Mouse (Mus musculus) kidney, postnatal 0 days (tissue): ENCODE results near the gene Mtg2. TPM values are rescaled to one million over a fixed set of nuclear protein-coding genes. Genes with fewer than 3 reads are reported as not detected.

Experiments used
- ATAC-seq: fragments of 200-750 bp; cut with Nextera tagmentation; replicated peaks from 2 replicates; pipeline ENCODE4 v1.8.0; 2017; ENCODE audit warnings: low read depth, moderate number of reproducible peaks, moderate TSS enrichment, moderate library complexity; ENCODE audit not compliant: low FRiP score
- DNase-seq: peaks from one replicate; pipeline ENCODE4 v3.0.0-alpha.2; 2016; ENCODE audit warnings: low spot score
- H3K27ac ChIP-seq: fragments of 300-500 bp; sonication (generic); 2 replicates; pipeline ENCODE4 v1.5.1; 2014; ENCODE audit warnings: mild to moderate bottlenecking
- H3K27me3 ChIP-seq: fragments of 300-500 bp; sonication (generic); 2 replicates; pipeline ENCODE4 v1.6.1; 2014; ENCODE audit warnings: low read length, mixed read lengths; ENCODE audit not compliant: insufficient read depth
- H3K36me3 ChIP-seq: fragments of 300-500 bp; sonication (generic); 2 replicates; pipeline ENCODE4 v1.6.1; 2014; ENCODE audit warnings: low read length, mixed read lengths; ENCODE audit not compliant: insufficient read depth
- H3K4me1 ChIP-seq: fragments of 300-500 bp; sonication (generic); replicated peaks from 2 replicates; pipeline ENCODE4 v1.6.1; 2014; ENCODE audit warnings: antibody characterized with exemption, low read length, mixed read lengths; ENCODE audit not compliant: insufficient read depth
- H3K4me2 ChIP-seq: fragments of 300-500 bp; sonication (generic); 2 replicates; pipeline ENCODE4 v1.6.1; 2014; ENCODE audit warnings: mild to moderate bottlenecking, low read length, moderate library complexity, mixed read lengths
- H3K4me3 ChIP-seq: fragments of 300-500 bp; sonication (generic); replicated peaks from 2 replicates; pipeline ENCODE4 v1.5.1; 2014; ENCODE audit warnings: low read depth, low read length
- H3K9ac ChIP-seq: fragments of 300-500 bp; sonication (generic); 2 replicates; pipeline ENCODE4 v1.6.1; 2014; ENCODE audit warnings: low read depth, low read length
- H3K9me3 ChIP-seq: fragments of 300-500 bp; sonication (generic); replicated peaks from 2 replicates; pipeline ENCODE4 v1.6.1; 2016; ENCODE audit warnings: low read length, inconsistent platforms, mixed read lengths
- CTCF ChIP-seq: IDR thresholded peaks from 2 replicates; pipeline ENCODE4 v1.5.1; 2016; ENCODE audit warnings: antibody characterized with exemption, low read depth, mild to moderate bottlenecking, moderate library complexity
- WGBS: fragments of 180-500 bp; shearing (Covaris S2); extraction: QIAGEN DNeasy Blood & Tissue Kit; methylation state at CpG from one replicate; pipeline ENCODE4 v1.1.7; 2014; 5-methylcytosine and 5-hydroxymethylcytosine counted together
- polyA plus RNA-seq: library from polyadenylated mRNA; unstranded; fragments of >200 nt; fragmentation: Nextera tagmentation; extraction: Ambion mirVana; gene quantifications from 2 replicates; pipeline ENCODE4 v1.2.1, GENCODE M21; 2015

Gene Mtg2
- polyA plus RNA-seq, 1 experiment from 2014 or later = 18.6 TPM

- DNase-seq (no peak), ATAC-seq (no peak)
- 0 out of 2 replicates have a peak, but pooled peaks cover 4% of the 10 kb centered on the region for H3K36me3 ChIP-seq
- no peaks in the 10 kb centered on the region for H3K27me3 ChIP-seq
- no peaks in the 10 kb centered on the region for H3K9me3 ChIP-seq
- no peak overlapping the region for H3K27ac ChIP-seq
- WGBS = 93% methylated on average over 7 of the region's 7 CpGs
- peaks cover 6% of the 10 kb centered on the region; the same call in 1 of the 2 replicates for H3K4me1 ChIP-seq
- TF ChIP-seq CTCF = no peak
- H3K4me3 ChIP-seq = no peak overlapping the region
- no peak overlapping the region for H3K9ac ChIP-seq
- H3K4me2 ChIP-seq = no peak overlapping the region
Measured at GRCm38 (mm10) chr2:180072886-180073285, 2.5 kb downstream of the Mtg2 start.

DNA sequence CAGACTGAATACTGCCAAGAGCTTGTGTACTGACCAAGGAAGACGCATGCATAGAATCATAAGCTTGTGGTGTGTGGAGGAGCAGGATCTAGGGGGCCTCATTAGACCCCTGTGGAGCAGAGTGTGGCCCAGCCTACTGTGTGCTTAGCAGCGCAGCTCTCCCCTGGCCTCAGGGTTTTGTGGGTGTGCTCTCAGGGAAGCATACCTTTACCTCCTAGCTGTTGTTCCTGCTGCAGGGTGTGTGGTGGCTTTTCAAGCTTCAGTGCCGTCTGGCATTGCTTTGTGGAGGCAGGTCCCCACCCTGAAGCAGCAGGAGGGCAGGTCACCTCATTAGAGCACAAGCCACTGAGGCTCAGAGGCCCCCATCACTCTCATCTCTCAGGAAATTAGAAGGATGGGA lies 7.2 kb downstream of the Mtg2 start:
- ATAC-seq (no peak), DNase-seq (no peak)
- no peak overlapping the region for H3K9ac ChIP-seq

GRCm38 (mm10) chr2:180080680-180081079 lies 10.3 kb downstream of the Mtg2 start:
- DNase-seq = no peak
- Histone ChIP-seq H3K4me3 (no peak overlapping the region), H3K4me1 (no peaks in the 10 kb centered on the region), H3K27ac (no peak overlapping the region), H3K27me3 (no peaks in the 10 kb centered on the region), H3K36me3 (0 out of 2 replicates have a peak, but pooled peaks cover 6% of the 10 kb centered on the region), H3K9ac (no peak overlapping the region), H3K4me2 (no peak overlapping the region), H3K9me3 (no peaks in the 10 kb centered on the region)
- 71% methylated on average over 8 of the region's 8 CpGs for WGBS
- ATAC-seq = no peak
- no peak for TF ChIP-seq CTCF

More for the DNA sequence above, 7.2 kb downstream of the Mtg2 start:
- Histone ChIP-seq H3K9me3 (no peaks in the 10 kb centered on the region), H3K4me2 (no peak overlapping the region), H3K27ac (no peak overlapping the region), H3K4me3 (no peak overlapping the region), H3K36me3 (0 out of 2 replicates have a peak, but pooled peaks cover 3% of the 10 kb centered on the region), H3K4me1 (no peaks in the 10 kb centered on the region), H3K27me3 (no peaks in the 10 kb centered on the region)
- WGBS = 65% methylated on average over 3 of the region's 3 CpGs
- no peak for TF ChIP-seq CTCF

GRCm38 (mm10) chr2:180083063-180083462 lies 12.7 kb downstream of the Mtg2 start:
- no peak overlapping the region for H3K9ac ChIP-seq
- no peak for TF ChIP-seq CTCF
- WGBS = 69% methylated on average over 10 of the region's 10 CpGs
- H3K27me3 ChIP-seq = no peaks in the 10 kb centered on the region
- H3K4me2 ChIP-seq = no peak overlapping the region
- ATAC-seq (no peak), DNase-seq (no peak)
- H3K9me3 ChIP-seq = no peaks in the 10 kb centered on the region
- H3K4me1 ChIP-seq = no peaks in the 10 kb centered on the region
- H3K27ac ChIP-seq = no peak overlapping the region
- 0 out of 2 replicates have a peak, but pooled peaks cover 6% of the 10 kb centered on the region for H3K36me3 ChIP-seq
- no peak overlapping the region for H3K4me3 ChIP-seq

GRCm38 (mm10) chr2:180084565-180084964 lies 14.2 kb downstream of the Mtg2 start:
- H3K9ac ChIP-seq = no peak overlapping the region
- no peak overlapping the region for H3K27ac ChIP-seq
- H3K36me3 ChIP-seq = 0 out of 2 replicates have a peak, but pooled peaks cover 4% of the 10 kb centered on the region
- no peaks in the 10 kb centered on the region for H3K27me3 ChIP-seq
- no peak overlapping the region for H3K4me2 ChIP-seq
- no peak for TF ChIP-seq CTCF
- no peak for ATAC-seq
- WGBS = 26% methylated on average over 3 of the region's 3 CpGs
- peak; percentile 44 for DNase-seq
- H3K4me1 ChIP-seq = no peaks in the 10 kb centered on the region
- H3K4me3 ChIP-seq = no peak overlapping the region
- no peaks in the 10 kb centered on the region for H3K9me3 ChIP-seq

GRCm38 (mm10) chr2:180085926-180086636 lies 15.7 kb downstream of the Mtg2 start:
- ATAC-seq = 0 out of 2 replicates have a peak, but pooled peaks have one; percentile 12
- H3K27me3 ChIP-seq = no peaks in the 10 kb centered on the region
- 51% methylated on average over 16 of the region's 16 CpGs for WGBS

More at GRCm38 (mm10) chr2:180085926-180086636, 15.7 kb downstream of the Mtg2 start:
- Histone ChIP-seq H3K4me2 (no peak overlapping the region), H3K27ac (no peak overlapping the region), H3K9me3 (no peaks in the 10 kb centered on the region), H3K9ac (no peak overlapping the region), H3K4me3 (no peak overlapping the region), H3K4me1 (no peaks in the 10 kb centered on the region), H3K36me3 (0 out of 2 replicates have a peak, but pooled peaks cover 4% of the 10 kb centered on the region)
- no peak for DNase-seq
- TF ChIP-seq CTCF = no peak
